Mouse (Mus musculus): ENCODE data around the gene Efnb3. TPM values are rescaled to one million over a fixed set of nuclear protein-coding genes. Genes with fewer than 3 reads are reported as not detected.
"Not testable (repeated sequence)": the region's sequence is repeated elsewhere in the genome, so short reads cannot be mapped to it uniquely, and the experiment has no call there.

Efnb3 gene
- polyA plus RNA-seq, 1 experiment from 2014 or later, result 14.4 TPM

DNA sequence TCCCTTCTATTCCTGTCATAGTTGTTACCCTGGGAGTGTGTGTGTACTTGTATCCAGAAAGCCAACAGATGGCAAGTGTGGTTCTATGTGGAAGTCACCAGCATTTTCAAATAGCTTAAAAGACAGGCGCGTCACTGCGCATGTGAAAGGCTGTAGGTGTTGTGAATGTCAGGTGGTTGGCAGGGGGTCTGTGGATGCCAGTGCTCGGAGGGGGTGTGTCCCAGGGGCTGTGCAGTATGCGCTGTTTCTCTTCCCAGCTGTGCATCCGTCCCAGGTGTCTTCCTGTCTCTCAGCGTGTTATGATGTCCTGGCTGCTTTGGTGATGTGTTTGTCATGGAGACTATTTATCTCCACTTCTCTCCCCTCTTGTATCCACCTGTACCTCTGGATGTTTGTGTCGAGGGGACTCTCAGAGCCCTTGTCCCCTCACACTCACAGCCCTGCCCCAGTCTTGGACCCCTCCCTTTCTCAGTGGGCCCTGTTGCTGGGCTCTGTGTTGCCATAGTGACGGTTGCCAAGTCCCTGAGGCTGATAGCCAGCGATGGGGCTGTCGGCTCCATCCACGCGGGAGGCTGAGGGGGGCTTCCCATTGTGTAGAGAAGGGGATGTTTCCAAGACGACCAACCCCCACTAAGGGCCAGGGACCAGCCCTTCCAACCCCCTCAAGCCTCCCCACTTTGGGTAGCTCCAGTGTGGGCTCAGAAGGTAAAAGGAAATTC lies 7.2 kb downstream of the Efnb3 start:
- H3K36me3 ChIP-seq (ENCODE audit: control insufficient read depth, insufficient read depth, low read length), result no peaks in the 10 kb centered on the region
- H3K4me2 ChIP-seq (ENCODE audit: low read depth, severe bottlenecking), result no peak overlapping the region; the same call in 1 of the 2 replicates
- no peak overlapping the region for H3K4me3 ChIP-seq (ENCODE audit: low read depth, low read length)
- peaks cover 34% of the 10 kb centered on the region for H3K4me1 ChIP-seq (ENCODE audit: control insufficient read depth, insufficient read depth, low read length)
- H3K27me3 ChIP-seq (ENCODE audit: control insufficient read depth, insufficient read depth, low read length), result no peaks in the 10 kb centered on the region
- H3K27ac ChIP-seq (replicated peaks; ENCODE audit: low read depth, low read length), result peak overlapping the region; percentile 1; the same call in 1 of the 2 replicates
- 0 out of 2 replicates have a peak, but pooled peaks cover 2% of the 10 kb centered on the region for H3K9me3 ChIP-seq (ENCODE audit: control insufficient read depth, low read length)
- H3K9ac ChIP-seq (ENCODE audit: low read length), result no peak overlapping the region
- WGBS, result 28% methylated on average over 14 of the region's 14 CpGs
- DNase-seq (ENCODE audit: low spot score) (peak; percentile 67), ATAC-seq (ENCODE audit: insufficient number of reproducible peaks, low FRiP score, low TSS enrichment, low read depth) (no peak)

GRCm38 (mm10) chr11:69551310-69551709 lies 8.7 kb downstream of the Efnb3 start:
- H3K9ac ChIP-seq (ENCODE audit: low read length), result no peak overlapping the region
- ATAC-seq (ENCODE audit: insufficient number of reproducible peaks, low FRiP score, low TSS enrichment, low read depth) (no peak), DNase-seq (ENCODE audit: low spot score) (no peak)
- no peaks in the 10 kb centered on the region for H3K27me3 ChIP-seq (ENCODE audit: control insufficient read depth, insufficient read depth, low read length)
- no peak overlapping the region for H3K27ac ChIP-seq (replicated peaks; ENCODE audit: low read depth, low read length)
- H3K9me3 ChIP-seq (ENCODE audit: control insufficient read depth, low read length), result 0 out of 2 replicates have a peak, but pooled peaks cover 2% of the 10 kb centered on the region
- 78% methylated on average over 4 of the region's 4 CpGs for WGBS
- H3K4me1 ChIP-seq (ENCODE audit: control insufficient read depth, insufficient read depth, low read length), result peaks cover 21% of the 10 kb centered on the region
- no peaks in the 10 kb centered on the region for H3K36me3 ChIP-seq (ENCODE audit: control insufficient read depth, insufficient read depth, low read length)
- no peak overlapping the region for H3K4me2 ChIP-seq (ENCODE audit: low read depth, severe bottlenecking)
- H3K4me3 ChIP-seq (ENCODE audit: low read depth, low read length), result no peak overlapping the region

DNA sequence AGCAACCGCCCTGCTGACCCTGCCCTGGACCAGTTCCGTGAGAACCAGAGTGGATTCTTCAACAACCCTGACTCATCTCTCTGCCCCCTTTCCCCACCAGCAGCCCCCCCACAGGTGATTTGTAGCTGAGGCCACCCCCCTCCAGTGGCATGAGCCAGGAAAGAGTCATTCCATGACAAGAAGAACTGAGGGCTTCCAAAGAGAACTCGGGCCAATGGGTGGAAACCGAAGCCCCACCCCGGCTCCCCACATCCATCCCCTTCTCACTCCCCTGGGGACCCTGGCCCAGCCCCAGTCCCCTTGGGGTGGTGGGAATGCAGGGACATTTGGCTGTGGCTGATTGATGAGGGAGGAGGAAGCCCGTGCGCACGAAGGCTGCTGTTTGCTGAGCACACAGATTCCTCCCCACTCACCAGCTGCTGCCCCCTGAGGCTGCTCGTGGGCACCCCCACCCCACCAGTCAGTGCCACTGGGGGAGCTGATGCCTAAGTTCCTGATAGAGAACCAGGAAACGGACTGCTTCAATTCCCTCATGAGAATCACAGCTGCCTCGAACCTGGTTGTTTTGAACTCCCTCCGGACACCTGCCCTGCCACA lies 10.8 kb downstream of the Efnb3 start, which contains the start of gene Dnah2:
TSS of gene Dnah2 (minus strand) at position 51 of the 597 bp plus-strand sequence.
- Histone ChIP-seq H3K27ac (replicated peaks; ENCODE audit: low read depth, low read length) (no peak within 1 kb of the TSS), H3K9me3 (ENCODE audit: control insufficient read depth, low read length) (0 out of 2 replicates have a peak, but pooled peaks cover 2% of the 10 kb centered on the region), H3K36me3 (ENCODE audit: control insufficient read depth, insufficient read depth, low read length) (no peaks in the 10 kb centered on the region), H3K27me3 (ENCODE audit: control insufficient read depth, insufficient read depth, low read length) (no peaks in the 10 kb centered on the region), H3K9ac (ENCODE audit: low read length) (no peak within 1 kb of the TSS), H3K4me3 (ENCODE audit: low read depth, low read length) (no peak within 1 kb of the TSS), H3K4me1 (ENCODE audit: control insufficient read depth, insufficient read depth, low read length) (peaks cover 13% of the 10 kb centered on the region), H3K4me2 (ENCODE audit: low read depth, severe bottlenecking) (no peak within 1 kb of the TSS)
- ATAC-seq (ENCODE audit: insufficient number of reproducible peaks, low FRiP score, low TSS enrichment, low read depth) (no peak), DNase-seq (ENCODE audit: low spot score) (no peak)
- WGBS, result 35% methylated on average over 12 of the region's 12 CpGs

DNA sequence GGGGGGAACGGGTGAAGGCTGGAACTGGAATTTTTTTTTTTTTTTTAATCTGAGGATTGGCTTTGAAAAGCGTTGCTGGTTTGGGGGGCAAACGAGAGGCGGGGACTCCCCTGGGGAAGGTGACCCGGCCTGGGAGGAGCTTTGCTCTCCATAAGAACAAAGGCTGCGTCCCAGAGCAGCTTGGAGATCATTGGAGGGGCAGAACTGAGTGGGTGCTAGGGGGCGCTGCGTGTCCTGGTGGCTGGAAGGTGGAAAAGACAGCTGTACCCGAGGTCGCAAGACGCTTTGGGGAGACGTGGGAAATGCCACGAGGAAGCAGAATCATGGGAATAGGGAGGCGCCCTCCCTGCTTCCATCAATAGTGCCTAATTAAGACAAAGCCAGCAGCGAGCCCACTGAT lies 12.9 kb downstream of the Efnb3 start:
- peak overlapping the region; percentile 63 for H3K27ac ChIP-seq (replicated peaks; ENCODE audit: low read depth, low read length)
- peak; percentile 19; the same call in 1 of the 2 replicates for ATAC-seq (ENCODE audit: insufficient number of reproducible peaks, low FRiP score, low TSS enrichment, low read depth)
- DNase-seq (ENCODE audit: low spot score), result peak; percentile 78
- peak overlapping the region; percentile 62 for H3K9ac ChIP-seq (ENCODE audit: low read length)
- no peaks in the 10 kb centered on the region for H3K9me3 ChIP-seq (ENCODE audit: control insufficient read depth, low read length)
- H3K4me1 ChIP-seq (ENCODE audit: control insufficient read depth, insufficient read depth, low read length), result no peaks in the 10 kb centered on the region; the same call in 1 of the 2 replicates
- peak overlapping the region; percentile 69 for H3K4me2 ChIP-seq (ENCODE audit: low read depth, severe bottlenecking)
- 3% methylated on average over 15 of the region's 15 CpGs for WGBS
- H3K4me3 ChIP-seq (ENCODE audit: low read depth, low read length), result peak overlapping the region; percentile 27
- H3K27me3 ChIP-seq (ENCODE audit: control insufficient read depth, insufficient read depth, low read length), result no peaks in the 10 kb centered on the region
- no peaks in the 10 kb centered on the region for H3K36me3 ChIP-seq (ENCODE audit: control insufficient read depth, insufficient read depth, low read length)

DNA sequence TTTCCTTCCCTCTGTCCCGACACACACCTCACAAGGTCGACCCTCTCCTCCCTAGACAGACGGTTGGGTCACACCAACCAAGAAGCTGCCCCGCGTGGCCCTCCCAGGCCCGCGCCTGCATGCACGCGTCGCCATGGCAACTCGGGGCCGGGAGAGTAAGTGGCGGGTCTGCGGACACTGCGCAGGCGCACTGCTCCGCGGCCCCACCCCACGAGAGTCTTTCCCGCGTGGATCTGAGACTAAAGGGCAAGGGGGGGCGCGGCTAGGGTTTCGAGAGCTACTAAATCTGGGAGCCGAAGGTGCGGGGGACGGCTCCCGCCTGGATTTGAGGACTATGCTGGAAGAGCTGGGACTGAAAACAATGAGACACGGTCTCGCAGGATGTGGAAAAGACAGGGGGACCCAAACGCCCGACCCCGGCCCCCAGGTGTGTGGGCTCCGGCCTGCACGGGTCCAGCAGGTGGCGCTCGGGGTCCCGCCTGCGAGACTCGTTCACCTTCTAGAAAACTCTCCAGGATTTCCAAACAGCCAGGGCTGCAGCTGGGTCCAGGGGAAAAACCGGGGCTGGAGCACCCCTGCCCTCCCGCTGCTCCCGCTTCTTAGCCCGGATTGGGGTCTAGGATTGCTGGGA lies 13.5 kb downstream of the Efnb3 start:
- Histone ChIP-seq H3K27me3 (ENCODE audit: control insufficient read depth, insufficient read depth, low read length) (no peaks in the 10 kb centered on the region), H3K4me1 (ENCODE audit: control insufficient read depth, insufficient read depth, low read length) (no peaks in the 10 kb centered on the region; the same call in 1 of the 2 replicates), H3K4me3 (ENCODE audit: low read depth, low read length) (peak overlapping the region; percentile 27), H3K9me3 (ENCODE audit: control insufficient read depth, low read length) (no peaks in the 10 kb centered on the region), H3K36me3 (ENCODE audit: control insufficient read depth, insufficient read depth, low read length) (no peaks in the 10 kb centered on the region), H3K27ac (replicated peaks; ENCODE audit: low read depth, low read length) (peak overlapping the region; percentile 63), H3K4me2 (ENCODE audit: low read depth, severe bottlenecking) (peak overlapping the region; percentile 69), H3K9ac (ENCODE audit: low read length) (peak overlapping the region; percentile 62)
- ATAC-seq (ENCODE audit: insufficient number of reproducible peaks, low FRiP score, low TSS enrichment, low read depth) (peak; percentile 50), DNase-seq (ENCODE audit: low spot score) (peak; percentile 91)
- WGBS, result 0% methylated on average over 44 of the region's 44 CpGs

DNA sequence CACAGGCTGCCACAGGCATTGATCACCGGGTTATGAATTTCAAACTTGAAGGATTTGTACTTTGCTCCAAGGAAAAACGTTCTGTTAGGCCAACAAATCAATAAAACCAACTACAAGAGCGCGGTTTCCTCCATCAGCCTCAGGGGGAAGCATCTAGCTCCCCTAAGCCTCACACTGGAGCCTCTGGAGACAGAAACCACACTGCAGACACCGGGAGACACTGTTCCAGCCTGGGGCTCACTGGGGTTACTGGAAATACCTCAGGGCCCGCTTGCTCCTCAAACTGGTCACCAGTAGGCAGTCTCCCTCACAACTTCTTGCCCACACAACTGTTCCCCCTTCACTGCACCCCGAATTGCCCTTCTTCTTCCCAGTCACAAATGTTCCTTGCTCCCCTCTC lies 14.0 kb downstream of the Efnb3 start:
- H3K36me3 ChIP-seq (ENCODE audit: control insufficient read depth, insufficient read depth, low read length), result no peaks in the 10 kb centered on the region
- H3K4me2 ChIP-seq (ENCODE audit: low read depth, severe bottlenecking), result peak overlapping the region; percentile 69
- DNase-seq (ENCODE audit: low spot score) (peak; percentile 66), ATAC-seq (ENCODE audit: insufficient number of reproducible peaks, low FRiP score, low TSS enrichment, low read depth) (no peak)
- H3K27ac ChIP-seq (replicated peaks; ENCODE audit: low read depth, low read length), result peak overlapping the region; percentile 63
- 9% methylated on average over 7 of the region's 7 CpGs for WGBS
- peak overlapping the region; percentile 62 for H3K9ac ChIP-seq (ENCODE audit: low read length)
- H3K4me3 ChIP-seq (ENCODE audit: low read depth, low read length), result peak overlapping the region; percentile 27
- H3K4me1 ChIP-seq (ENCODE audit: control insufficient read depth, insufficient read depth, low read length), result no peaks in the 10 kb centered on the region; the same call in 1 of the 2 replicates
- no peaks in the 10 kb centered on the region for H3K27me3 ChIP-seq (ENCODE audit: control insufficient read depth, insufficient read depth, low read length)
- no peaks in the 10 kb centered on the region for H3K9me3 ChIP-seq (ENCODE audit: control insufficient read depth, low read length)

GRCm38 (mm10) chr11:69543598-69543997 lies 16.4 kb downstream of the Efnb3 start:
- Histone ChIP-seq H3K4me2 (ENCODE audit: low read depth, severe bottlenecking) (no peak overlapping the region), H3K27me3 (ENCODE audit: control insufficient read depth, insufficient read depth, low read length) (no peaks in the 10 kb centered on the region), H3K4me1 (ENCODE audit: control insufficient read depth, insufficient read depth, low read length) (peaks cover 2% of the 10 kb centered on the region; the same call in 1 of the 2 replicates)

GRCm38 (mm10) chr11:69541741-69542140 lies 18.3 kb downstream of the Efnb3 start:
- not testable (repeated sequence) for H3K9me3 ChIP-seq (ENCODE audit: control insufficient read depth, low read length); H3K4me2 ChIP-seq (ENCODE audit: low read depth, severe bottlenecking); ATAC-seq (ENCODE audit: insufficient number of reproducible peaks, low FRiP score, low TSS enrichment, low read depth); DNase-seq (ENCODE audit: low spot score); H3K4me3 ChIP-seq (ENCODE audit: low read depth, low read length); H3K36me3 ChIP-seq (ENCODE audit: control insufficient read depth, insufficient read depth, low read length); H3K9ac ChIP-seq (ENCODE audit: low read length); H3K27me3 ChIP-seq (ENCODE audit: control insufficient read depth, insufficient read depth, low read length); H3K27ac ChIP-seq (replicated peaks; ENCODE audit: low read depth, low read length)
- peaks cover 14% of the 10 kb centered on the region for H3K4me1 ChIP-seq (ENCODE audit: control insufficient read depth, insufficient read depth, low read length)
- 72% methylated on average over 1 of the region's 3 CpGs for WGBS

More at GRCm38 (mm10) chr11:69543598-69543997, 16.4 kb downstream of the Efnb3 start:
- Histone ChIP-seq H3K4me3 (ENCODE audit: low read depth, low read length) (no peak overlapping the region), H3K27ac (replicated peaks; ENCODE audit: low read depth, low read length) (no peak overlapping the region), H3K9ac (ENCODE audit: low read length) (no peak overlapping the region), H3K9me3 (ENCODE audit: control insufficient read depth, low read length) (no peaks in the 10 kb centered on the region), H3K36me3 (ENCODE audit: control insufficient read depth, insufficient read depth, low read length) (no peaks in the 10 kb centered on the region)
- ATAC-seq (ENCODE audit: insufficient number of reproducible peaks, low FRiP score, low TSS enrichment, low read depth) (no peak), DNase-seq (ENCODE audit: low spot score) (no peak)
- 41% methylated on average over 3 of the region's 3 CpGs for WGBS
